Mouse (Mus musculus) layer of hippocampus, postnatal 25 days (tissue): Measurements from ENCODE around the gene Gm5938. TPM values are rescaled to one million over a fixed set of nuclear protein-coding genes. Genes with fewer than 3 reads are reported as not detected.

ENCODE experiments used
- DNase-seq, 2 experiments: peaks; one replicate each; pipeline ENCODE4 v3.0.0; 2022; ENCODE audit warnings: mixed read lengths in 2 of 2, low spot score in 1 of 2; ENCODE audit errors: extremely low spot score in 1 of 2
- total RNA-seq, 2 experiments: library from RNA; stranded (reverse); gene quantifications; 2 replicates each; pipeline ENCODE4 v1.2.3; 2021

Gene Gm5938
- total RNA-seq = not detected

GRCm38 (mm10) chrX:78125167-78125566 lies at the start of gene Gm5938:
Gene Gm5938, plus strand, starts transcription at chrX:78125467.
- DNase-seq = no peak

GRCm38 (mm10) chrX:78091274-78091673 lies 34.0 kb upstream of the Gm5938 start, which contains the start of gene Obp1a:
Gene Obp1a, minus strand, starts transcription at chrX:78091374.
- no peak for DNase-seq

Other genes starting within 250 kb of the Gm5938 start
- gene 5430402E10Rik, start 200.4 kb upstream of the Gm5938 start, total RNA-seq = not detected
- gene Obp1a, start 34.1 kb upstream of the Gm5938 start, total RNA-seq = not detected
- gene Obp1b, start 61.3 kb downstream of the Gm5938 start, total RNA-seq = not detected
- not detected for gene Gm14743, start 120.5 kb downstream of the Gm5938 start, total RNA-seq
- not detected for gene 4930480E11Rik, start 244.2 kb downstream of the Gm5938 start, total RNA-seq